Mouse (Mus musculus) neutrophil, adult 5-6 weeks (primary cell): ENCODE results near the gene Ncaph2. TPM values are rescaled to one million over a fixed set of nuclear protein-coding genes. Genes with fewer than 3 reads are reported as not detected.

Experiments
- ATAC-seq: fragments of 151-379, 151-347 bp; 2 replicates; pipeline ENCODE4 v1.8.0; 2017; ENCODE audit warnings: mild to moderate bottlenecking, moderate TSS enrichment; ENCODE audit not compliant: insufficient number of reproducible peaks, poor library complexity, low FRiP score, severe bottlenecking; ENCODE audit errors: extremely low read depth
- total RNA-seq: library from RNA; stranded (forward); fragments of 200-1000 nt; gene quantifications from 2 replicates; pipeline ENCODE4 v1.2.3, GENCODE M21; 2017

Ncaph2 gene
- 75.0 and 93.6 TPM in 2 replicates for total RNA-seq

GRCm38 (mm10) chr15:89355241-89356187 lies at the start of gene Ncaph2, which contains the start of gene Lmf2:
Ncaph2 (plus strand) TSS chr15:89355719.
Lmf2 (minus strand) TSS chr15:89355659.
- ATAC-seq = peak; percentile 90

- no peak for ATAC-seq
These were observed 49.6 kb upstream of the Ncaph2 start for GRCm38 (mm10) chr15:89305966-89306365.

- no peak for ATAC-seq
These were observed 48.1 kb upstream of the Ncaph2 start for GRCm38 (mm10) chr15:89307461-89307860.

GRCm38 (mm10) chr15:89308406-89309139 lies 46.9 kb upstream of the Ncaph2 start:
- ATAC-seq = peak; percentile 21; the same call in 1 of the 2 replicates

GRCm38 (mm10) chr15:89309962-89310498 lies 45.5 kb upstream of the Ncaph2 start:
- ATAC-seq = peak; percentile 63

GRCm38 (mm10) chr15:89313359-89313758 lies 42.2 kb upstream of the Ncaph2 start:
- ATAC-seq = no peak

GRCm38 (mm10) chr15:89314107-89314506 lies 41.4 kb upstream of the Ncaph2 start:
- ATAC-seq = no peak

- no peak for ATAC-seq
These were observed 40.9 kb upstream of the Ncaph2 start for GRCm38 (mm10) chr15:89314511-89315189.

- peak; percentile 98 for ATAC-seq
These were observed 40.3 kb upstream of the Ncaph2 start, which contains the start of gene Sbf1 for GRCm38 (mm10) chr15:89315190-89315731. Sbf1 (minus strand) TSS chr15:89315311.

GRCm38 (mm10) chr15:89316146-89316545 lies 39.4 kb upstream of the Ncaph2 start:
- ATAC-seq = no peak

GRCm38 (mm10) chr15:89321264-89321663 lies 34.3 kb upstream of the Ncaph2 start:
- no peak for ATAC-seq

GRCm38 (mm10) chr15:89322670-89323522 lies 32.6 kb upstream of the Ncaph2 start, which contains the start of gene Adm2:
Adm2 (plus strand) TSS chr15:89322720.
- no peak for ATAC-seq

- ATAC-seq = no peak
These were observed 31.9 kb upstream of the Ncaph2 start for GRCm38 (mm10) chr15:89323656-89324055.

- no peak for ATAC-seq
These were observed 29.1 kb upstream of the Ncaph2 start for GRCm38 (mm10) chr15:89326441-89326840.

GRCm38 (mm10) chr15:89334271-89334670 lies 21.2 kb upstream of the Ncaph2 start, which contains the start of gene Miox:
Miox (plus strand) TSS chr15:89334398.
- ATAC-seq = no peak

GRCm38 (mm10) chr15:89334774-89335537 lies 20.6 kb upstream of the Ncaph2 start:
- ATAC-seq = no peak

- no peak for ATAC-seq
These were observed 19.1 kb upstream of the Ncaph2 start for GRCm38 (mm10) chr15:89336422-89336821.
